Mouse (Mus musculus): ENCODE results near the gene 1500011B03Rik. TPM values are rescaled to one million over a fixed set of nuclear protein-coding genes. Genes with fewer than 3 reads are reported as not detected.

1500011B03Rik gene
- total RNA-seq, 2 experiments from 2014 or later: 3.9 to 4.6 TPM

- DNase-seq: no peak
- TF ChIP-seq CTCF (IDR thresholded peaks at IDR 0.05): no peak
- Histone ChIP-seq H3K4me3 (peak overlapping the region; percentile 65), H3K27ac (peak overlapping the region; percentile 84)
- intact Hi-C loops (cut with DNase I): loop anchor here (5.0 kb wide), 1 partner anchor 34 kb away; the partner anchor contains the start of gene Ankrd13a
Observed at GRCm38 (mm10) chr5:114806636-114807035, 16.6 kb downstream of the 1500011B03Rik start.

GRCm38 (mm10) chr5:114805436-114806350, 17.6 kb downstream of the 1500011B03Rik start:
- no peak for TF ChIP-seq CTCF (IDR thresholded peaks at IDR 0.05)
- peak overlapping the region; percentile 65 for H3K4me3 ChIP-seq
- H3K27ac ChIP-seq: peak overlapping the region; percentile 84
- DNase-seq: no peak
- intact Hi-C loops (cut with DNase I): loop anchor here (5.0 kb wide), 1 partner anchor 33 kb away; the partner anchor contains the start of gene Ankrd13a

GRCm38 (mm10) chr5:114804958-114805357, 18.3 kb downstream of the 1500011B03Rik start:
- TF ChIP-seq CTCF (IDR thresholded peaks at IDR 0.05): peak; percentile 62
- Histone ChIP-seq H3K27ac (peak overlapping the region; percentile 84), H3K4me3 (peak overlapping the region; percentile 65)
- peak; percentile 62 for DNase-seq
- intact Hi-C loops (cut with DNase I): loop anchor here (5.0 kb wide), 1 partner anchor 33 kb away; the partner anchor contains the start of gene Ankrd13a

GRCm38 (mm10) chr5:114804335-114804734, 18.9 kb downstream of the 1500011B03Rik start:
- H3K4me3 ChIP-seq: no peak overlapping the region
- TF ChIP-seq CTCF (IDR thresholded peaks at IDR 0.05): no peak
- intact Hi-C loops (cut with DNase I): no loop called here
- no peak overlapping the region; the same call in 1 of the 2 replicates for H3K27ac ChIP-seq
- no peak for DNase-seq

- DNase-seq: no peak
- intact Hi-C loops (cut with DNase I): no loop called here
- no peak for TF ChIP-seq CTCF (IDR thresholded peaks at IDR 0.05)
- no peak overlapping the region for H3K4me3 ChIP-seq
- no peak overlapping the region for H3K27ac ChIP-seq
Observed at GRCm38 (mm10) chr5:114803231-114803630, 20.0 kb downstream of the 1500011B03Rik start.

GRCm38 (mm10) chr5:114801841-114802240, 21.4 kb downstream of the 1500011B03Rik start:
- TF ChIP-seq CTCF (IDR thresholded peaks at IDR 0.05): no peak
- H3K27ac ChIP-seq: no peak overlapping the region
- DNase-seq: no peak
- no peak overlapping the region for H3K4me3 ChIP-seq
- intact Hi-C loops (cut with DNase I): no loop called here

- TF ChIP-seq CTCF (IDR thresholded peaks at IDR 0.05): no peak
- no peak for DNase-seq
- Histone ChIP-seq H3K4me3 (no peak overlapping the region), H3K27ac (no peak overlapping the region)
- intact Hi-C loops (cut with DNase I): no loop called here
Observed at GRCm38 (mm10) chr5:114801049-114801448, 22.2 kb downstream of the 1500011B03Rik start.

- DNase-seq: no peak
- TF ChIP-seq CTCF (IDR thresholded peaks at IDR 0.05): no peak
- Histone ChIP-seq H3K27ac (no peak overlapping the region), H3K4me3 (no peak overlapping the region)
- intact Hi-C loops (cut with DNase I): no loop called here
Observed at GRCm38 (mm10) chr5:114799848-114800247, 23.4 kb downstream of the 1500011B03Rik start.

- Histone ChIP-seq H3K27ac (no peak overlapping the region), H3K4me3 (no peak overlapping the region)
- intact Hi-C loops (cut with DNase I): no loop called here
- TF ChIP-seq CTCF (IDR thresholded peaks at IDR 0.05): no peak
- DNase-seq: no peak
Observed at GRCm38 (mm10) chr5:114797253-114797652, 26.0 kb downstream of the 1500011B03Rik start.

GRCm38 (mm10) chr5:114796299-114797012, 26.8 kb downstream of the 1500011B03Rik start:
- TF ChIP-seq CTCF (IDR thresholded peaks at IDR 0.05): no peak
- Histone ChIP-seq H3K4me3 (peak overlapping the region; percentile 53), H3K27ac (no peak overlapping the region)
- DNase-seq: no peak
- intact Hi-C loops (cut with DNase I): no loop called here

- no peak for TF ChIP-seq CTCF (IDR thresholded peaks at IDR 0.05)
- intact Hi-C loops (cut with DNase I): no loop called here
- Histone ChIP-seq H3K4me3 (no peak overlapping the region), H3K27ac (no peak overlapping the region)
- no peak for DNase-seq
Observed at GRCm38 (mm10) chr5:114795653-114796052, 27.6 kb downstream of the 1500011B03Rik start.

- intact Hi-C loops (cut with DNase I): no loop called here
- Histone ChIP-seq H3K27ac (peak overlapping the region; percentile 28; the same call in 1 of the 2 replicates), H3K4me3 (no peak overlapping the region)
- TF ChIP-seq CTCF (IDR thresholded peaks at IDR 0.05): no peak
- no peak for DNase-seq
Observed at GRCm38 (mm10) chr5:114795231-114795630, 28.0 kb downstream of the 1500011B03Rik start.

GRCm38 (mm10) chr5:114794609-114795008, 28.7 kb downstream of the 1500011B03Rik start:
- intact Hi-C loops (cut with DNase I): no loop called here
- TF ChIP-seq CTCF (IDR thresholded peaks at IDR 0.05): no peak
- Histone ChIP-seq H3K4me3 (no peak overlapping the region), H3K27ac (peak overlapping the region; percentile 28)
- DNase-seq: no peak
